Mouse (Mus musculus) CD8-positive naive resting alpha-beta T cell, adult 2 months (primary cell): Measurements from ENCODE around the gene Zfp358.

Experiments used
- DNase-seq, 2 experiments: peaks; one replicate each; pipeline ENCODE4 v3.0.0; 2022; ENCODE audit warnings: low read depth in 2 of 2, low spot score in 2 of 2

Zfp358 gene

GRCm38 (mm10) chr8:3492901-3493844 lies at the start of gene Zfp358:
Zfp358 (plus strand) TSS chr8:3493138.
- DNase-seq: peak in 1 of 2 experiments; percentile 44

- DNase-seq: no peak
Observed at GRCm38 (mm10) chr8:3449226-3449625, 43.7 kb upstream of the Zfp358 start.

- DNase-seq: peak; percentile 27 to 45
Observed at GRCm38 (mm10) chr8:3450670-3451069, 42.3 kb upstream of the Zfp358 start.

- no peak for DNase-seq
Observed at GRCm38 (mm10) chr8:3451992-3452391, 40.9 kb upstream of the Zfp358 start.

GRCm38 (mm10) chr8:3463248-3463647 lies 29.7 kb upstream of the Zfp358 start:
- DNase-seq: no peak

GRCm38 (mm10) chr8:3464309-3464708 lies 28.6 kb upstream of the Zfp358 start:
- DNase-seq: peak in 1 of 2 experiments; percentile 22

- DNase-seq: peak; percentile 48 to 55
Observed at GRCm38 (mm10) chr8:3467006-3467885, 25.7 kb upstream of the Zfp358 start, which contains the start of gene Pex11g. Pex11g (minus strand) TSS chr8:3467680.

GRCm38 (mm10) chr8:3467886-3468545 lies 24.9 kb upstream of the Zfp358 start:
- DNase-seq: no peak

- DNase-seq: no peak
Observed at GRCm38 (mm10) chr8:3468838-3469237, 24.1 kb upstream of the Zfp358 start.

- DNase-seq: no peak
Observed at GRCm38 (mm10) chr8:3470562-3470961, 22.4 kb upstream of the Zfp358 start, which contains the start of gene Tex45. Tex45 (plus strand) TSS chr8:3470862.

GRCm38 (mm10) chr8:3475715-3476429 lies 17.1 kb upstream of the Zfp358 start:
- no peak for DNase-seq

GRCm38 (mm10) chr8:3480221-3480785 lies 12.6 kb upstream of the Zfp358 start:
- no peak for DNase-seq

GRCm38 (mm10) chr8:3481605-3482004 lies 11.3 kb upstream of the Zfp358 start:
- no peak for DNase-seq

GRCm38 (mm10) chr8:3482240-3482740 lies 10.6 kb upstream of the Zfp358 start:
- no peak for DNase-seq

- DNase-seq: no peak
Observed at GRCm38 (mm10) chr8:3483546-3483945, 9.4 kb upstream of the Zfp358 start.

GRCm38 (mm10) chr8:3485192-3485591 lies 7.7 kb upstream of the Zfp358 start:
- DNase-seq: no peak

GRCm38 (mm10) chr8:3493845-3494208 lies 889 bp downstream of the Zfp358 start:
- DNase-seq: no peak

GRCm38 (mm10) chr8:3495578-3496427 lies 2.9 kb downstream of the Zfp358 start:
- no peak for DNase-seq

- DNase-seq: no peak
Observed at GRCm38 (mm10) chr8:3496428-3496748, 3.5 kb downstream of the Zfp358 start.
